Mouse (Mus musculus): Measurements from ENCODE around the gene Tctn1. TPM values are rescaled to one million over a fixed set of nuclear protein-coding genes. Genes with fewer than 3 reads are reported as not detected.

Gene Tctn1
- polyA plus RNA-seq, 2 experiments: 0.50 to 2.0 TPM

DNA sequence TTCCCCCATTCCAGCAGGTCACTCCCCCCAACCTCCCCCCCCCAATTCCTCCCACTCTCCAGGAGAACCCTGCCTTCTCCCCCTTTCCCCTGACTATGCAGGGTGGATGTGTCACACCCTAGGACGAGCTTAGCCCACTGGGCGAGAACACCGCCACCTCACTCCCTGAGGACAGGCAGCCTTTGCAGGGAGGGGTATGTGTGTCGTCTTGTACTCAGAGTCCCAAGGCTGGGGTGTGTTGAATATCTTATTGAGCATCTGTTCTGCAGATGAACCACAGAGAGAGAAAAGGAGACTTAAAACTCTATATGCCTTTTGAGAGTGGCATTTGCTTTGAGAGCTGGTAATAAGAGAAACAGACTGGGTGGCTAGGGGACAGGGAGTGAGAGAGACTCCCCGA is 27.1 kb downstream of the Tctn1 start:
- Histone ChIP-seq H3K4me1 (replicated peaks; ENCODE audit: control insufficient read depth in 2 of 2, insufficient read depth in 2 of 2, low read length in 1 of 2) (no peaks in the 10 kb centered on the region), H3K9me3 (ENCODE audit: control insufficient read depth, low read length) (no peaks in the 10 kb centered on the region), H3K36me3 (replicated peaks; ENCODE audit: control insufficient read depth, insufficient read depth, low read depth) (no peaks in the 10 kb centered on the region), H3K27ac (no peak overlapping the region), H3K4me3 (ENCODE audit: insufficient read depth in 1 of 2, low read depth in 2 of 2, low read length in 2 of 2) (no peak overlapping the region), H3K4me2 (ENCODE audit: low read depth) (no peak overlapping the region), H3K27me3 (ENCODE audit: control insufficient read depth, insufficient read depth, low read length) (no peaks in the 10 kb centered on the region), H3K9ac (replicated peaks) (no peak overlapping the region)
- WGBS (ENCODE audit: insufficient replicate concordance): 57% methylated on average over 5 of the region's 5 CpGs
- ATAC-seq (ENCODE audit: insufficient read depth) (no peak), DNase-seq (ENCODE audit: low read depth in 3 of 3, low spot score in 3 of 3) (no peak)
- no peak for TF ChIP-seq EP300 (IDR thresholded peaks at IDR 0.05; ENCODE audit: low read depth)

DNA sequence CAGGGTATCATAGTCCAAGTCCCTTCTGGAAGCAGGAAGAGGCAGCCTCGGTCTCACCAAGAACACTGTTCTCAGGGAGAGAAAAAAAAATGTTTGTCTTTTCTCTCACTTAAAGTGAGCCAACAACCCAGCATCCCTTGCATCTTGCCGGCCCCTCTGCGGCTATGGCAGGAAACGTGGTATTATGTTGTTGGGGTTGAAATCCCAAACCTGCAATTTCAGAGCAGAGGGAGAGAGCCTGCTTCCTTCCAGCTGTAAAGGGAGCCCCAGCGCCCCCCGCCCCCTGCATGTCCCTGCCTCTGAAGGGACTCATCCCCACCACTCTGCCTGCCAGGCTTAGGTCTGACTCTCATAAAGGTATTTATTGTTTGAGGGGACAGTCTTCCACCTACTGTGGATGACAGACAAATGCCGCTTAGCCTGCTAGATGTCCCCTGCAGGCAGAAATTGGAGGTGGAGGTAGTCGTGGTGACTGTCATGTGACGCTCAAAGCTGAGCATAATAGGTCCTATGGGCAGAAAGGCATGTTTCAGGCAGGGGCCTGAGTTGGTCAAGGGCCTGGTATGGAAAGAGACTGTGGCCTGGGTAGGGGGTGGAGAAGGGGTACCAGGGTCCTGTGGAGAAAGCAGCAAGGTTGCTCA is 28.9 kb downstream of the Tctn1 start:
- Histone ChIP-seq H3K27me3 (ENCODE audit: control insufficient read depth, insufficient read depth, low read length) (no peaks in the 10 kb centered on the region), H3K36me3 (replicated peaks; ENCODE audit: control insufficient read depth, insufficient read depth, low read depth) (no peaks in the 10 kb centered on the region), H3K9me3 (ENCODE audit: control insufficient read depth, low read length) (no peaks in the 10 kb centered on the region), H3K4me1 (replicated peaks; ENCODE audit: control insufficient read depth in 2 of 2, insufficient read depth in 2 of 2, low read length in 1 of 2) (no peaks in the 10 kb centered on the region), H3K4me3 (ENCODE audit: insufficient read depth in 1 of 2, low read depth in 2 of 2, low read length in 2 of 2) (no peak overlapping the region), H3K9ac (replicated peaks) (no peak overlapping the region), H3K27ac (no peak overlapping the region), H3K4me2 (ENCODE audit: low read depth) (no peak overlapping the region)
- 18% methylated on average over 9 of the region's 9 CpGs for WGBS (ENCODE audit: insufficient replicate concordance)
- TF ChIP-seq EP300 (IDR thresholded peaks at IDR 0.05; ENCODE audit: low read depth) (no peak), CTCF (IDR thresholded peaks at IDR 0.05; ENCODE audit: low read depth) (no peak)
- no peak for DNase-seq (ENCODE audit: low read depth in 3 of 3, low spot score in 3 of 3)
- ATAC-seq (ENCODE audit: insufficient read depth): no peak

DNA sequence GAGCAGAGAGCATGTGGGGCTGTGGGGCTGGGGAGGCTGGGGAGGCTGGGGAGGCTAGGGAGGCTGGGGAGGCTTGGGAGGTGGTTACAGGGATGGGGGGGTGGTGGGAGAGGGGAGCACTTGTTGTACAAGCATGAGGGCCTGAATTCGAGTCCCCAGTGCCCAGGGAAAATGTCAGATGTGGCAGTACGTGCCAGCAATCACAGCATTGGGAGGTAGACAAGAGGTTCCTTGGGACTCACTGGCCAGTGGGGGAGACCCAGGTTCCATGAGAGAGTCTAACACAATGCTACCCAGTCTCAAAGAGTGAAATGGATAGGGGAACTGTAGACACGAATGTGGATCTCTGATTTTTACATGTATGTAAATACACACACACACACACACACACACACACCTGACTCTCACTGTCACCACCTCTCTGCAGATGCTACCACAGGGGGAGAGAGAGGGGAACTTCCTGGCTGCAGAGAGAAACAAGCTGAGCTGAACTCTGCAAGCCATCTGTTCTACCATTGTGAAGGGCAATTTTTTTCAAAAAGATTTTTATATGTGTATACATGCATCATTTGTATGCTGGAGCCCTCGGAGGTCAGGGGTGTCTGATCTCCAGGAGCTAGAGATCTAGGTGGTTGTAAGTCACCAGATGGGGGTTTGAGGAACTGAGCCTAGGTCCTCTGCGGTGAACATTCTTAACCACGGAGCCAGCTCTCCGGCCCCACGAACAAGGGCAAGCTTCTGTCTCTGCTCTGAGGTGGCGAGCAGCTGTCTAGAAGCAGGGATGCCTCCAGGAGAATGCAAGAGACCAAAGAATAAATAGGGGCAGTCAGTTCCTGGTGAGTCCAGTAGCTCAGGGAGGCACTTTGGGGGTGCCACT is 29.7 kb downstream of the Tctn1 start:
- no peak overlapping the region for H3K27ac ChIP-seq
- H3K4me1 ChIP-seq (replicated peaks; ENCODE audit: control insufficient read depth in 2 of 2, insufficient read depth in 2 of 2, low read length in 1 of 2): no peaks in the 10 kb centered on the region
- ATAC-seq (ENCODE audit: insufficient read depth): no peak
- WGBS (ENCODE audit: insufficient replicate concordance): 19% methylated on average over 9 of the region's 9 CpGs
- no peaks in the 10 kb centered on the region for H3K36me3 ChIP-seq (replicated peaks; ENCODE audit: control insufficient read depth, insufficient read depth, low read depth)
- no peak overlapping the region for H3K9ac ChIP-seq (replicated peaks)
- no peak for DNase-seq (ENCODE audit: low read depth in 3 of 3, low spot score in 3 of 3)
- no peak for TF ChIP-seq EP300 (IDR thresholded peaks at IDR 0.05; ENCODE audit: low read depth)
- no peak for TF ChIP-seq CTCF (IDR thresholded peaks at IDR 0.05; ENCODE audit: low read depth)
- no peak overlapping the region for H3K4me2 ChIP-seq (ENCODE audit: low read depth)
- no peaks in the 10 kb centered on the region for H3K9me3 ChIP-seq (ENCODE audit: control insufficient read depth, low read length)
- H3K27me3 ChIP-seq (ENCODE audit: control insufficient read depth, insufficient read depth, low read length): no peaks in the 10 kb centered on the region
- no peak overlapping the region for H3K4me3 ChIP-seq (ENCODE audit: insufficient read depth in 1 of 2, low read depth in 2 of 2, low read length in 2 of 2)

DNA sequence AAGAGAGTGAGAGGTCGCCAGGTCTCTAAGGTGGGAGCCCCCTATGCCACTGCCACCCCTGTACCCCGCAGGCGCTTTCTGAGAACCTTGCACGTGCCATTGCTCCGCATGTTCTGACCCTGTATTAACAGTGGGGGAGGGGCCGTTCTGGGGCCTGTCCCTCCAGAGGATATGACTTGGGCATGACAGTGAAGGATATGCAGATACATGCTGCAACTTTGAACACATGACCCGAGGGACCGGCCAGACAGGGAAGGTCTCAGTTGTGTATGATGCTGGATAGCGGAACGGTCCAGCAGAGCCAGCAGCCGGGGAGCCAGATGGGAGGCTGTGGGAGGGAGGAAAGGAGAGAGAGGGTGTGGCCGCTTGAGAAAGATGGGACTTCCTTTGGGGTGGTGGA is 30.6 kb downstream of the Tctn1 start:
- 26% methylated on average over 12 of the region's 12 CpGs for WGBS (ENCODE audit: insufficient replicate concordance)
- no peaks in the 10 kb centered on the region for H3K36me3 ChIP-seq (replicated peaks; ENCODE audit: control insufficient read depth, insufficient read depth, low read depth)
- ATAC-seq (ENCODE audit: insufficient read depth) (no peak; the same call in 1 of the 2 replicates), DNase-seq (ENCODE audit: low read depth in 3 of 3, low spot score in 3 of 3) (no peak)
- no peak overlapping the region for H3K4me3 ChIP-seq (ENCODE audit: insufficient read depth in 1 of 2, low read depth in 2 of 2, low read length in 2 of 2)
- no peaks in the 10 kb centered on the region for H3K9me3 ChIP-seq (ENCODE audit: control insufficient read depth, low read length)
- no peaks in the 10 kb centered on the region for H3K27me3 ChIP-seq (ENCODE audit: control insufficient read depth, insufficient read depth, low read length)
- H3K9ac ChIP-seq (replicated peaks): no peak overlapping the region
- no peaks in the 10 kb centered on the region for H3K4me1 ChIP-seq (replicated peaks; ENCODE audit: control insufficient read depth in 2 of 2, insufficient read depth in 2 of 2, low read length in 1 of 2)
- no peak for TF ChIP-seq CTCF (IDR thresholded peaks at IDR 0.05; ENCODE audit: low read depth)
- no peak for TF ChIP-seq EP300 (IDR thresholded peaks at IDR 0.05; ENCODE audit: low read depth)
- no peak overlapping the region for H3K4me2 ChIP-seq (ENCODE audit: low read depth)
- no peak overlapping the region for H3K27ac ChIP-seq

DNA sequence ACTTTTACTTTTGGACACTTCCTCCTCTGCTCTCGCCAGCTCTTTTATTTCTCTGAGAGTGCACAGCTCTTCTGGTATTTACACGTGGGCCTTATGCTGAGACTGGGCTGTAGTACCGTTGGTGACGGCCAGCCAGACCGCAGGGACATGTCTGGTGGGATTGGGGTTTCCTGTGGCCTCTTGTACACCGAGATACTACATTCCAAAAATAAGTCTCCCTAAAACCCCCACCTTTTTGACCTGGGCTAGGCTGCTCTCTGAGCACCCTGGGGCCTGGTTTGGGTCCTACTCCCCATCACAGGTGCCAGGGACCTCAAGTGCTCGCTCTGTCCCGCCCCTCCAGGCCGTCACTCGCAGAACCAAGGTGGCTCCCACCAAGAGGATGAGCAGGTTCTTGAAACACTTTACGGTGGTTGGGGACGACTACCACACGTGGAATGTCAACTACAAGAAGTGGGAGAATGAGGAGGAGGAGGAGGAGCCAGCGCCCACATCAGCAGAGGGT is 31.1 kb downstream of the Tctn1 start:
- Histone ChIP-seq H3K27ac (no peak overlapping the region), H3K4me1 (replicated peaks; ENCODE audit: control insufficient read depth in 2 of 2, insufficient read depth in 2 of 2, low read length in 1 of 2) (no peaks in the 10 kb centered on the region), H3K9me3 (ENCODE audit: control insufficient read depth, low read length) (no peaks in the 10 kb centered on the region), H3K36me3 (replicated peaks; ENCODE audit: control insufficient read depth, insufficient read depth, low read depth) (no peaks in the 10 kb centered on the region), H3K9ac (replicated peaks) (no peak overlapping the region), H3K27me3 (ENCODE audit: control insufficient read depth, insufficient read depth, low read length) (no peaks in the 10 kb centered on the region), H3K4me3 (ENCODE audit: insufficient read depth in 1 of 2, low read depth in 2 of 2, low read length in 2 of 2) (no peak overlapping the region), H3K4me2 (ENCODE audit: low read depth) (no peak overlapping the region)
- 27% methylated on average over 14 of the region's 14 CpGs for whole genome bisulfite sequencing (ENCODE audit: insufficient replicate concordance)
- ATAC-seq (ENCODE audit: insufficient read depth): no peak
- TF ChIP-seq CTCF (IDR thresholded peaks at IDR 0.05; ENCODE audit: low read depth) (no peak), EP300 (IDR thresholded peaks at IDR 0.05; ENCODE audit: low read depth) (no peak)
- DNase-seq (ENCODE audit: low read depth in 3 of 3, low spot score in 3 of 3): no peak
